Mouse (Mus musculus) skeletal muscle tissue, postnatal 0 days (tissue): ENCODE results near the gene Olfr832. TPM values are rescaled to one million over a fixed set of nuclear protein-coding genes. Genes with fewer than 3 reads are reported as not detected.

Source experiments
- polyA plus RNA-seq: library from polyadenylated mRNA; unstranded; fragments of >200 nt; fragmentation: Nextera tagmentation; extraction: Ambion mirVana; gene quantifications from 2 replicates; pipeline ENCODE4 v1.2.1, GENCODE M21; 2015

Olfr832 gene
- polyA plus RNA-seq = not detected in 2 replicates

DNA sequence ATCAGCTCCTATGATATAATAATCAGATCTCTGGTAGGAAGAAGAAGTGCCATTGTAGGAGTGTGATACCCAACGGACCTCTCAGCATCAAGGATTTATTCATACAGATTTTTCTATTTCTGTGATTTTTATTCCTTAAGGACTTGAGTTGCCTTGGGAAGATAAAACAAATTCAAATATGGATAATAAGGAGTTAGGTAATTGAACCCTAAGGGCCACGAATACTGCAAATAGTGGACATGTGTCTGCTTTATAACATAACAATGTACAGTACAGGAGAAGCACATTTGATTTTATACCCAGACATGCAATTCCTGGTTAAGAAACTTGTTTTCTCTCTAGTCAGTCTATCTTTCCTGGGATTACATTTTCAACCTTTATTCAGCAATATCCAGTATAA lies at the start of gene Olfr832:
Gene Olfr832, plus strand, starts transcription at position 301 of the 400 bp plus-strand sequence.

GRCm38 (mm10) chr9:18987690-18988089 lies 50.8 kb downstream of the Olfr832 start, which contains the start of gene Olfr834:
Gene Olfr834, plus strand, starts transcription at chr9:18987990.

Other genes starting within 250 kb of the Olfr832 start
- not detected in 2 replicates for gene Olfr24, start 173.1 kb upstream of the Olfr832 start, polyA plus RNA-seq
- not detected in 2 replicates for gene Olfr828, start 117.6 kb upstream of the Olfr832 start, polyA plus RNA-seq
- not detected in 2 replicates for gene Olfr829, start 82.2 kb upstream of the Olfr832 start, polyA plus RNA-seq
- not detected in 2 replicates for gene Olfr830, start 62.4 kb upstream of the Olfr832 start, polyA plus RNA-seq
- not detected in 2 replicates for gene Olfr834, start 50.9 kb downstream of the Olfr832 start, polyA plus RNA-seq
- gene Olfr835, start 95.6 kb downstream of the Olfr832 start, polyA plus RNA-seq = not detected in 2 replicates
- gene Olfr836, start 183.3 kb downstream of the Olfr832 start, polyA plus RNA-seq = not detected in 2 replicates
- not detected in 2 replicates for gene Olfr837, start 199.2 kb downstream of the Olfr832 start, polyA plus RNA-seq
- gene Olfr839-ps1, start 240.2 kb downstream of the Olfr832 start, polyA plus RNA-seq = not detected in 2 replicates